Mouse (Mus musculus) G1E (cell line): Measurements from ENCODE around the gene Rbm4. TPM values are rescaled to one million over a fixed set of nuclear protein-coding genes. Genes with fewer than 3 reads are reported as not detected.
"Not testable (repeated sequence)": the region's sequence is repeated elsewhere in the genome, so short reads cannot be mapped to it uniquely, and the experiment has no call there.

Experiments used
- ATAC-seq: 2 replicates; pipeline ENCODE4 v1.8.0; 2016; ENCODE audit warnings: mild to moderate bottlenecking; ENCODE audit not compliant: insufficient number of reproducible peaks, poor library complexity, low FRiP score, severe bottlenecking; ENCODE audit errors: extremely low read depth
- DNase-seq: peaks from one replicate; pipeline ENCODE4 v3.0.0; 2012; ENCODE audit warnings: low spot score
- H3K27me3 ChIP-seq: 2 replicates; pipeline ENCODE4 v1.6.1; 2012; ENCODE audit warnings: mild to moderate bottlenecking, low read length, inconsistent platforms; ENCODE audit not compliant: insufficient read depth
- H3K36me3 ChIP-seq: replicated peaks from 2 replicates; pipeline ENCODE3; 2012; ENCODE audit warnings: mild to moderate bottlenecking, inconsistent platforms
- H3K4me1 ChIP-seq: 2 replicates; pipeline ENCODE4 v1.6.1; 2012; ENCODE audit warnings: low read depth, low read length, inconsistent platforms, mixed read lengths; ENCODE audit not compliant: insufficient read depth
- H3K4me3 ChIP-seq: 2 replicates; pipeline ENCODE4 v1.5.1; 2012; ENCODE audit warnings: low read depth, mild to moderate bottlenecking, inconsistent platforms, low read length, moderate library complexity, mixed read lengths
- H3K9me3 ChIP-seq: replicated peaks from 2 replicates; pipeline ENCODE4 v1.6.1; 2012; ENCODE audit warnings: inconsistent platforms
- CTCF ChIP-seq: IDR thresholded peaks from 2 replicates; pipeline ENCODE4 v1.5.1; 2012; ENCODE audit warnings: low read depth, low read length, inconsistent platforms, mixed read lengths
- GATA1 ChIP-seq: IDR thresholded peaks from 2 replicates; pipeline ENCODE4 v1.6.1; 2012; ENCODE audit warnings: borderline replicate concordance, low read length, inconsistent platforms, mixed read lengths
- GATA2 ChIP-seq: IDR thresholded peaks from 2 replicates; pipeline ENCODE4 v1.6.1; 2012; ENCODE audit warnings: low read depth, low read length, inconsistent platforms, borderline replicate concordance
- POLR2AphosphoS5 ChIP-seq: IDR thresholded peaks from 2 replicates; pipeline ENCODE4 v1.6.1; 2012; ENCODE audit warnings: low read depth, low read length, inconsistent platforms; ENCODE audit not compliant: insufficient replicate concordance
- TAL1 ChIP-seq: conservative IDR thresholded peaks from 2 replicates; pipeline ENCODE4 v1.6.1; 2012; ENCODE audit warnings: low read depth, low read length, inconsistent platforms, mixed read lengths
- polyA plus RNA-seq: library from polyadenylated mRNA; stranded (reverse); fragments of >175 nt; gene quantifications from 2 replicates; pipeline ENCODE4 v1.2.3, GENCODE M21; 2012
- total RNA-seq, 2 experiments: library from RNA; stranded (forward) in 1 of 2; stranded (reverse) in 1 of 2; fragments of 200-1000 nt in 1 of 2; fragments of >200 nt in 1 of 2; fragmentation: Nextera tagmentation in 1 of 2; gene quantifications; 2 replicates each; pipeline ENCODE4 v1.2.3; 2014 to 2017

Rbm4 gene
- total and polyA plus RNA-seq, 3 experiments = 19.9 to 99.5 (median 72.4) TPM

GRCm38 (mm10) chr19:4833977-4834376 is 40.3 kb upstream of the Rbm4 start:
- no peak for DNase-seq
- H3K27me3 ChIP-seq = no peaks in the 10 kb centered on the region

GRCm38 (mm10) chr19:4829156-4829555 is 35.5 kb upstream of the Rbm4 start:
- ATAC-seq (no peak), DNase-seq (no peak)
- no peaks in the 10 kb centered on the region for H3K27me3 ChIP-seq
- H3K4me1 ChIP-seq = peaks cover 3% of the 10 kb centered on the region; the same call in 1 of the 2 replicates
- no peaks in the 10 kb centered on the region for H3K9me3 ChIP-seq
- H3K36me3 ChIP-seq = peaks cover 94% of the 10 kb centered on the region
- no peak overlapping the region for H3K4me3 ChIP-seq
- TF ChIP-seq CTCF (no peak), GATA1 (no peak), TAL1 (no peak), GATA2 (no peak), POLR2AphosphoS5 (no peak)

More at GRCm38 (mm10) chr19:4833977-4834376, 40.3 kb upstream of the Rbm4 start:
- Histone ChIP-seq H3K36me3 (peaks cover 80% of the 10 kb centered on the region), H3K9me3 (no peaks in the 10 kb centered on the region), H3K4me1 (peaks cover 19% of the 10 kb centered on the region), H3K4me3 (no peak overlapping the region)
- ATAC-seq = no peak
- TF ChIP-seq TAL1 = no peak
- no peak for TF ChIP-seq CTCF
- no peak for TF ChIP-seq GATA1
- TF ChIP-seq POLR2AphosphoS5 = no peak
- no peak for TF ChIP-seq GATA2

- DNase-seq (no peak), ATAC-seq (no peak)
- Histone ChIP-seq H3K27me3 (no peaks in the 10 kb centered on the region), H3K4me1 (peaks cover 3% of the 10 kb centered on the region; the same call in 1 of the 2 replicates), H3K36me3 (peaks cover 89% of the 10 kb centered on the region), H3K4me3 (no peak overlapping the region), H3K9me3 (no peaks in the 10 kb centered on the region)
- TF ChIP-seq POLR2AphosphoS5 = no peak
- TF ChIP-seq CTCF = no peak
- no peak for TF ChIP-seq GATA1
- no peak for TF ChIP-seq TAL1
- no peak for TF ChIP-seq GATA2
These were observed 34.9 kb upstream of the Rbm4 start for GRCm38 (mm10) chr19:4828444-4829114.

GRCm38 (mm10) chr19:4820678-4821303 is 27.1 kb upstream of the Rbm4 start:
- H3K27me3 ChIP-seq = peaks cover 5% of the 10 kb centered on the region
- TF ChIP-seq TAL1 = no peak
- TF ChIP-seq GATA1 = no peak
- TF ChIP-seq CTCF = no peak
- TF ChIP-seq GATA2 = no peak
- no peak for TF ChIP-seq POLR2AphosphoS5
- no peak overlapping the region for H3K4me3 ChIP-seq
- H3K9me3 ChIP-seq = no peaks in the 10 kb centered on the region
- peaks cover 16% of the 10 kb centered on the region for H3K36me3 ChIP-seq
- DNase-seq (no peak), ATAC-seq (no peak)
- no peaks in the 10 kb centered on the region for H3K4me1 ChIP-seq

- Histone ChIP-seq H3K27me3 (peaks cover 5% of the 10 kb centered on the region), H3K9me3 (0 out of 2 replicates have a peak, but pooled peaks cover 3% of the 10 kb centered on the region), H3K4me1 (no peaks in the 10 kb centered on the region), H3K4me3 (no peak overlapping the region), H3K36me3 (no peaks in the 10 kb centered on the region)
- TF ChIP-seq TAL1 = no peak
- no peak for TF ChIP-seq GATA1
- TF ChIP-seq POLR2AphosphoS5 = no peak
- TF ChIP-seq GATA2 = no peak
- TF ChIP-seq CTCF = no peak
- DNase-seq (no peak), ATAC-seq (no peak)
These were observed 23.6 kb upstream of the Rbm4 start for GRCm38 (mm10) chr19:4817182-4817835.

GRCm38 (mm10) chr19:4813015-4813414 is 19.3 kb upstream of the Rbm4 start:
- ATAC-seq (no peak), DNase-seq (no peak)
- Histone ChIP-seq H3K4me3 (no peak overlapping the region), H3K9me3 (0 out of 2 replicates have a peak, but pooled peaks cover 3% of the 10 kb centered on the region), H3K36me3 (peaks cover 7% of the 10 kb centered on the region), H3K27me3 (peaks cover 5% of the 10 kb centered on the region; the same call in 1 of the 2 replicates), H3K4me1 (peaks cover 16% of the 10 kb centered on the region)
- TF ChIP-seq GATA1 = no peak
- TF ChIP-seq CTCF = no peak

- Histone ChIP-seq H3K4me1 (peaks cover 22% of the 10 kb centered on the region), H3K36me3 (peaks cover 13% of the 10 kb centered on the region), H3K4me3 (peak overlapping the region; percentile 99)
- not testable (repeated sequence) for ATAC-seq, H3K9me3 ChIP-seq, H3K27me3 ChIP-seq, DNase-seq
These were observed 18.7 kb upstream of the Rbm4 start for GRCm38 (mm10) chr19:4812334-4812949.
